Mouse (Mus musculus) heart, adult 2 months (tissue): ENCODE results near the gene Ttc9c. TPM values are rescaled to one million over a fixed set of nuclear protein-coding genes. Genes with fewer than 3 reads are reported as not detected.

Experiments
- DNase-seq, 2 experiments: peaks; one replicate each; pipeline ENCODE4 v3.0.0; 2021
- H3K27ac ChIP-seq: fragments of 200-600 bp; 2 replicates; pipeline ENCODE4 v1.8.1; 2022
- H3K27me3 ChIP-seq: fragments of 200-500 bp; 2 replicates; pipeline ENCODE4 v1.6.1; 2012; ENCODE audit warnings: mild to moderate bottlenecking, low read length, inconsistent platforms, mixed read lengths; ENCODE audit not compliant: control insufficient read depth, insufficient read depth
- H3K36me3 ChIP-seq: fragments of 200-500 bp; 2 replicates; pipeline ENCODE4 v1.6.1; 2012; ENCODE audit warnings: low read length, inconsistent platforms; ENCODE audit not compliant: control insufficient read depth, insufficient read depth
- H3K4me1 ChIP-seq: fragments of 200-500 bp; 2 replicates; pipeline ENCODE4 v1.6.1; 2011; ENCODE audit warnings: low read length; ENCODE audit not compliant: control insufficient read depth, insufficient read depth
- H3K4me3 ChIP-seq: fragments of 200-600 bp; 2 replicates; pipeline ENCODE4 v1.8.1; 2022
- H3K79me2 ChIP-seq: fragments of 200-500 bp; replicated peaks from 2 replicates; pipeline ENCODE4 v1.6.1; 2012; ENCODE audit warnings: mild to moderate bottlenecking, inconsistent platforms, low read length, moderate library complexity, mixed read lengths; ENCODE audit not compliant: control insufficient read depth, insufficient read depth
- H3K9ac ChIP-seq: fragments of 200-500 bp; 2 replicates; pipeline ENCODE4 v1.6.1; 2012; ENCODE audit warnings: low read depth, mild to moderate bottlenecking, control low read depth, inconsistent platforms, low read length, mixed read lengths
- CTCF ChIP-seq: fragments of 200-600 bp; IDR thresholded peaks from 2 replicates; pipeline ENCODE4 v1.8.1; 2022; ENCODE audit warnings: antibody characterized with exemption, mild to moderate bottlenecking, moderate library complexity
- EP300 ChIP-seq: fragments of 200-500 bp; IDR thresholded peaks from 2 replicates; pipeline ENCODE4 v1.6.1; 2011; ENCODE audit warnings: low read depth, low read length, control low read depth; ENCODE audit not compliant: insufficient read depth
- POLR2A ChIP-seq: fragments of 200-500 bp; IDR thresholded peaks from 2 replicates; pipeline ENCODE4 v1.6.1; 2011; ENCODE audit warnings: mild to moderate bottlenecking, low read depth, low read length, control low read depth; ENCODE audit not compliant: insufficient read depth
- WGBS: fragments of 180-500 bp; shearing (Covaris S2); methylation state at CpG from one replicate; pipeline ENCODE4 v1.1.7; 2018; 5-methylcytosine and 5-hydroxymethylcytosine counted together
- intact Hi-C: fragments of 180-260 bp; cut with DNase I; formaldehyde crosslinking; loops from one replicate; pipeline ENCODE4 v1.15.1; 2025
- polyA plus RNA-seq: library from polyadenylated mRNA; depleted of rRNA; stranded (reverse); fragments of >200 nt; gene quantifications from 2 replicates; pipeline ENCODE4 v1.2.3, GENCODE M21; 2012
- total RNA-seq, 2 experiments: library from RNA; stranded (reverse); gene quantifications; 2 replicates each; pipeline ENCODE4 v1.2.3; 2021

The Ttc9c gene
- total and polyA plus RNA-seq, 3 experiments, result 9.5 to 14.1 (median 14.1) TPM

DNA sequence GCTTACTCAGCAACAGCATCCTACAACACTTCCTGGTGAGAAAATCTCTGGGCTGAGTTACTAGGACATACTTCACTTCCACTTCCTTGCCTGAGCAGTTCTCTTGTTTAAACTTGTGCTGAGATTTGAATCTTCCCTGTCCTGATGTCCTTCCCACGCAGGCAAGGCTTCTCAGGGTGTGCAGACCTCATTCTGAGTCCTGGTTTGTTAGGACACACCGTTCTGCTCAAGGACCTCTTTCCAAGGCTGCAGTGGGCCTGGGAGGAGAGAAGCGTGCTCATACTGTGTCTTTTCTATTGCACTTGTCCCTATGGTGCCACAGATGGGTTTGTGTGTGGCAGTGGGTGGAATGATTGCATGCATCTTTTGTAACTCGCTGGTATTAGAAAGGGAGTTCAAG is 13.8 kb upstream of the Ttc9c start:
- DNase-seq, result no peak

DNA sequence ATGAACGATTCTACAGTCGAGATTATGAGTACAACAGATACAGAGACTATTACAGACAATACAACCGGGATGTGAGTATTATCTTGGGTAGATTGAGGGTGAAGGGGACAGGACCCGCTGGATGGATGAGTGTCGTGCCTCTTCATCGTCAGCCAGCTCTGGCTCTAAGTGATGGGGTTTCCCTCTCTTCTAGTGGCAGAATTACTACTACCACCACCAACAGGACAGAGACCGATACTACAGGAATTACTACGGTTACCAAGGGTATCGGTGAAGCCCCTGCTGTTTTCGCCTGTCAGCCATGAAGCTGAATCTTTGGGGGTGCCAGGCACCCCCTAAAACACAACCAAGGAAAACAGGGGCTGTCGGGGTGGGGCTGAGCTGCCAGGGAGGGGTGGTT is 12.1 kb upstream of the Ttc9c start:
- WGBS, result 84% methylated on average over 11 of the region's 11 CpGs
- no peak overlapping the region for H3K9ac ChIP-seq
- peaks cover 28% of the 10 kb centered on the region for H3K36me3 ChIP-seq
- H3K4me1 ChIP-seq, result no peaks in the 10 kb centered on the region
- TF ChIP-seq EP300 (no peak), POLR2A (no peak), CTCF (no peak)
- H3K79me2 ChIP-seq, result peaks cover 2% of the 10 kb centered on the region; the same call in 1 of the 2 replicates
- DNase-seq, result no peak
- no peaks in the 10 kb centered on the region for H3K27me3 ChIP-seq
- H3K4me3 ChIP-seq, result no peak overlapping the region
- H3K27ac ChIP-seq, result no peak overlapping the region
- intact Hi-C loops, result no loop called here

More for the DNA sequence above, 13.8 kb upstream of the Ttc9c start:
- intact Hi-C loops, result no loop called here
- H3K36me3 ChIP-seq, result peaks cover 18% of the 10 kb centered on the region
- no peaks in the 10 kb centered on the region for H3K27me3 ChIP-seq
- H3K9ac ChIP-seq, result no peak overlapping the region
- no peak overlapping the region for H3K4me3 ChIP-seq
- 0 out of 2 replicates have a peak, but pooled peaks have one; percentile 8 for TF ChIP-seq POLR2A
- TF ChIP-seq EP300, result no peak
- no peaks in the 10 kb centered on the region for H3K79me2 ChIP-seq
- no peak overlapping the region for H3K27ac ChIP-seq
- no peaks in the 10 kb centered on the region; the same call in 1 of the 2 replicates for H3K4me1 ChIP-seq
- WGBS, result 84% methylated on average over 4 of the region's 4 CpGs

DNA sequence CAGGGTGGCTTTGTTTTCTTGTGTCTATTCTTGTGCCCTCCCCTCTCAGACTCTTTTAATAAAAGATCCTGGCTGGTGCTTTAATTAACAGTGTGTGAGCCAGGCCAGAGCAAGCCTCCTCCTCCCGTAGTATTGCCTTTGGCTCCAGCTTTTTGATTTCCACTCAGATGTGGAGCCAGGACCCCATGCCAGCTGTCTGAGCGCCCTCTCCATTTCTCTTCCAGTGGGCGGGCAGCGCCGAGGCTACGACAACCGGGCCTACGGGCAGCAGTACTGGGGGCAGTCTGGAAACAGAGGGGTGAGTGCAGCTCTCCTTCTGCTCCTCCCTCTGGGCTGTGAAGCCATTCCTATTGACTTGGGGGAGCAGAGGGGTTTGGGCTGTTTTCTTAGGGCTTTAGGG is 11.5 kb upstream of the Ttc9c start:
- Histone ChIP-seq H3K27me3 (no peaks in the 10 kb centered on the region), H3K4me3 (no peak overlapping the region), H3K9ac (no peak overlapping the region), H3K36me3 (peaks cover 34% of the 10 kb centered on the region), H3K79me2 (peaks cover 2% of the 10 kb centered on the region; the same call in 1 of the 2 replicates), H3K27ac (no peak overlapping the region), H3K4me1 (no peaks in the 10 kb centered on the region)
- intact Hi-C loops, result no loop called here
- WGBS, result 82% methylated on average over 8 of the region's 8 CpGs
- DNase-seq, result no peak
- TF ChIP-seq CTCF (no peak), EP300 (no peak), POLR2A (no peak)

DNA sequence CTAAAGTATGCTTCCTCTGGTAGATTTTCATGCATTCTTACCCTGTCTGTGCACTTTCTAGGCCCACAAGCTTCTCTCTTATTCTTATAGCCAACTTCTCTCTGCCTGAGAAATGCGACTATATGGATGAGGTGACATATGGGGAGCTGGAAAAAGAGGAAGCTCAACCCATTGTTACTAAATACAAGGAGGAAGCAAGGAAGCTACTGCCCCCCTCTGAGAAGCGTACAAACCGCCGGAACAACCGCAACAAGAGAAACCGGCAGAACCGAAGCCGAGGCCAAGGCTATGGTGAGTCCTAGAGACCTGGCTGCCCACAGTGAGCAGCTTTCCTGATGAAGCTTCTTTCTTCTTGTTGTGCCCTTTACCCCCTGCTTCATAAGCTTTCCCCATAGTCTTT is 10.5 kb upstream of the Ttc9c start, which contains the start of gene AC129217.1:
Gene AC129217.1, plus strand, starts transcription at position 114 of the 400 bp plus-strand sequence.
- no peak for DNase-seq
- H3K79me2 ChIP-seq, result peaks cover 2% of the 10 kb centered on the region; the same call in 1 of the 2 replicates
- 80% methylated on average over 8 of the region's 8 CpGs for WGBS
- intact Hi-C loops, result no loop called here
- H3K9ac ChIP-seq, result no peak within 1 kb of the TSS
- H3K4me3 ChIP-seq, result no peak within 1 kb of the TSS
- H3K27ac ChIP-seq, result no peak within 1 kb of the TSS
- no peaks in the 10 kb centered on the region for H3K4me1 ChIP-seq
- no peaks in the 10 kb centered on the region for H3K27me3 ChIP-seq
- no peak for TF ChIP-seq POLR2A
- no peak for TF ChIP-seq EP300
- TF ChIP-seq CTCF, result no peak
- peaks cover 35% of the 10 kb centered on the region for H3K36me3 ChIP-seq

DNA sequence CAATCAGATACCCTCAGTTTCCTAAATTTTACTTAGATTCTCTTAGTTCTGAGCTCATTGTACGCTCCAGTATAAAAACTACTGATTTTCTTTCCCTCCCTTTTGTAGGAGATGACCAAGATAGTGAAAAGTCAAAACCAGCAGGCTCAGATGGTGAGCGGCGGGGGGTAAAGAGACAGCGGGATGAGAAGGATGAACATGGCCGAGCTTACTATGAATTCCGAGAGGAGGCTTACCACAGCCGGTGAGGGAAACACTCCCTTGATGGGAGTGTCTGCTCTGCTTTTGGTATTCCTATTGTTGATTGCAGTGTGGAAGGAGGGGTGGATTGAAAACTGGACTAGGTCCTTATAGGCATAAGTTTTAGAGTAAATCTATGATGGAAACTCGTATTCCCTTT is 3.6 kb upstream of the Ttc9c start:
- TF ChIP-seq EP300 (no peak), POLR2A (no peak), CTCF (no peak)
- Histone ChIP-seq H3K4me3 (peak overlapping the region; percentile 86; the same call in 1 of the 2 replicates), H3K36me3 (peaks cover 42% of the 10 kb centered on the region), H3K27ac (no peak overlapping the region), H3K27me3 (no peaks in the 10 kb centered on the region), H3K4me1 (peaks cover 7% of the 10 kb centered on the region), H3K9ac (no peak overlapping the region), H3K79me2 (0 out of 2 replicates have a peak, but pooled peaks cover 2% of the 10 kb centered on the region)
- 40% methylated on average over 8 of the region's 8 CpGs for WGBS
- intact Hi-C loops, result loop anchor here (2.0 to 5.0 kb wide), 2 partner anchors 14 to 75 kb away; partner anchors contain the start of genes Bscl2 and Ganab
- no peak for DNase-seq

DNA sequence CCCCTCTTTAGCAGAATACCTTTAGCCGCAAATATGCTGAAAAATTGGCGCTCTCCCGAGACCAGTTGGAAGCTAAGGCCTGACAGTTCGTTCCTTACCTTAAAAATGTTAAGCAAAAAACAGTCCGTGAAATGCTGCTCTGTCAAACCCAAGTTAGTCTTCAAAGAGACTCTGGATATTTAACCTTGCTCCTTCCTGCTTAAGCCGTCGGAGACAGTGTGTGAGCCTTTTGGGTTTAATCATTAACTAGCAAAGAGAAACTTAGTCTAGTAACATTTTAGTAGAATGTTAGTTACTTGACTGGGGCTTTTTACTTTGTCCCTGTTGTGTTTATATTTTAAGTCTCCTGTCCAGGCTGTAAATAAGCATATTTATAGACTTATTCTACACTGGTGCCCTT is 2.0 kb upstream of the Ttc9c start:
- under 1% methylated on average over 7 of the region's 7 CpGs for whole genome bisulfite sequencing
- intact Hi-C loops, result loop anchor here (5.0 kb wide), 1 partner anchor 76 kb away; the partner anchor contains the start of gene Ganab
- TF ChIP-seq EP300 (no peak), POLR2A (no peak), CTCF (no peak)
- H3K27me3 ChIP-seq, result no peaks in the 10 kb centered on the region
- H3K9ac ChIP-seq, result peak overlapping the region; percentile 93
- H3K27ac ChIP-seq, result peak overlapping the region; percentile 97
- H3K36me3 ChIP-seq, result peaks cover 31% of the 10 kb centered on the region
- peaks cover 1% of the 10 kb centered on the region; the same call in 1 of the 2 replicates for H3K79me2 ChIP-seq
- H3K4me1 ChIP-seq, result peaks cover 7% of the 10 kb centered on the region
- H3K4me3 ChIP-seq, result peak overlapping the region; percentile 86
- DNase-seq, result no peak
